Mouse (Mus musculus): ENCODE measurements around the gene Cacna2d2.

Gene Cacna2d2

GRCm38 (mm10) chr9:107575579-107576356, 176.4 kb downstream of the Cacna2d2 start:
- DNase-seq (ENCODE audit: low read depth in 2 of 2, low spot score in 2 of 2), result no peak

- no peak for DNase-seq (ENCODE audit: low read depth in 2 of 2, low spot score in 2 of 2)
Measured at GRCm38 (mm10) chr9:107576357-107577107, 177.1 kb downstream of the Cacna2d2 start, which contains the start of gene Hyal1. Gene Hyal1 (plus strand): TSS chr9:107576927.

- no peak for DNase-seq (ENCODE audit: low read depth in 2 of 2, low spot score in 2 of 2)
Measured at GRCm38 (mm10) chr9:107577871-107578270, 178.5 kb downstream of the Cacna2d2 start.

- DNase-seq (ENCODE audit: low read depth in 2 of 2, low spot score in 2 of 2), result no peak
Measured at GRCm38 (mm10) chr9:107578587-107578986, 179.2 kb downstream of the Cacna2d2 start, which contains the start of gene Naa80. Gene Naa80 (plus strand): TSS chr9:107578887.
